Mouse (Mus musculus) myocyte (in vitro differentiated cells): ENCODE data around the gene Unc93b1.

ENCODE experiments used
- CEBPB ChIP-seq: IDR thresholded peaks from 2 replicates; pipeline ENCODE4 v1.6.1; 2011; ENCODE audit warnings: mild to moderate bottlenecking, moderate library complexity; ENCODE audit not compliant: poor library complexity, insufficient read depth, severe bottlenecking
- MAX ChIP-seq: IDR thresholded peaks from one replicate; pipeline ENCODE4 v1.6.1; 2011; ENCODE audit warnings: low read depth, mild to moderate bottlenecking, control low read depth
- MYOG ChIP-seq, 3 experiments: IDR thresholded peaks; one replicate each; pipeline ENCODE4 v1.6.1; 2011; ENCODE audit warnings: control low read depth in 2 of 3, low read depth in 2 of 3, mild to moderate bottlenecking in 2 of 3; ENCODE audit not compliant: insufficient read length in 2 of 3, control insufficient read depth in 1 of 3, insufficient read depth in 1 of 3
- POLR2A ChIP-seq: IDR thresholded peaks from one replicate; pipeline ENCODE4 v1.6.1; 2011; ENCODE audit warnings: low read depth, mild to moderate bottlenecking, control low read depth, moderate library complexity; ENCODE audit not compliant: insufficient read length
- POLR2AphosphoS2 ChIP-seq: IDR thresholded peaks from one replicate; pipeline ENCODE4 v1.6.1; 2011; ENCODE audit warnings: low read depth, control low read depth; ENCODE audit not compliant: insufficient read length
- TCF3 ChIP-seq: IDR thresholded peaks from one replicate; pipeline ENCODE4 v1.6.1; 2011; ENCODE audit warnings: low read depth, control low read depth; ENCODE audit not compliant: insufficient read length
- USF1 ChIP-seq: IDR thresholded peaks from one replicate; pipeline ENCODE4 v1.6.1; 2011; ENCODE audit warnings: low read depth, mild to moderate bottlenecking, control low read depth, moderate library complexity

GRCm38 (mm10) chr19:3959030-3959429 lies 24.0 kb downstream of the Unc93b1 start:
- TF ChIP-seq TCF3 (no peak), MYOG (IDR thresholded peaks at IDR 0.05; ENCODE audit: control insufficient read depth in 1 of 3, insufficient read depth in 1 of 3, insufficient read length in 2 of 3, low read depth in 2 of 3) (no peak), POLR2A (no peak), USF1 (no peak), CEBPB (no peak), POLR2AphosphoS2 (no peak), MAX (no peak)
